Mouse (Mus musculus): ENCODE data around the gene Prkca.
"Not testable (repeated sequence)": the region's sequence is repeated elsewhere in the genome, so short reads cannot be mapped to it uniquely, and the experiment has no call there.

The Prkca gene

DNA sequence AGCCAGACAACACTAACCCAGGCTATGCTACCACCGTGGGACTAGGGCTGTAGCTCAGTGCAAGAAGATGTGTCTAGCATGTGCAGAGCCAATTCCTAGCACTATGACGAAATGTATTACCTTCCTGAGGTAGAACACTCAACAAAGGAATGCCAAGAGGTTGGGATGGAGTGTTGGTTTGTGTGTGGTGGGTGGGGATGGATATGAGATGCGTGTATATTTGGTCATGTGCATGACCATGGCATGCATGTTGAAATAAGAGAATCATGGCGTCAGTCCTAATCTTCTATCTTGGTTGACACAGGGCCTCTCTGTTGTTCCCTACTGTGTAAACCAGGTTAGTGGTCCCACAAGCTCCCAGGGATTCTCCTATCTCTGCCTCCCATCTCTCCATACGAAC, 225.5 kb downstream of the Prkca start:
- DNase-seq (ENCODE audit: low read depth): no peak

DNA sequence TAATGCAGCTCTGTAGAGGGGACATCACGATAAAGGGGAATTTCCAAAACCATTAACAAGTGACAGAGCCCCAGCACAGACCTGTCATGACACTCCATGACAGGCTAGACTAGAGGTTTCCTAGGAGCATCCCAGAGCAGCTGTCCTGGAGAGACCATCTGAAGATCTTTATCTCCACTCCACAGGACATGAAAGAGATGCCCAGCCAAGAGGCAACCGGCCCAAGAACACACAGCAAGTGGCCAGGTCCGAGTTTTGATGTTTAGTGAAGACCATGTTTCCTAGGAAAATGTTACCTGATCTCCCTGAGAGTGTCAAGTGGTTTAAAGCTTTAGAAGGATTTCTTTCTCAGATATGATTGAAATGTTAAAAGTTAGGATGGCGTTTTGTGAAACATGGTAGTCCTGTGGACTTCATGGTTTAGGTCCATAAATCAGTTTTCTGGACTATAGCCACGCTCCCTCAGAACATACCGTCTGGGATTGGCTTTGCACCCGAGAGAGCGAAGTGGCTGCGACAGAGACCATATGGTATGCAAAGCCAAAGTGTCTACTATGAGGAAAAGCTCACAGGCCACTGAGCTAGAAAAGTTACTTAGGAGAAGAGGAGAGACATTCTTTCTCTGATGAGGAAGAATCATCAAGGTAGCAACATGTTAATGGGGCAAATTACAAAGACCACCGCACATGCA, 226.2 kb downstream of the Prkca start:
- DNase-seq (ENCODE audit: low read depth): no peak

DNA sequence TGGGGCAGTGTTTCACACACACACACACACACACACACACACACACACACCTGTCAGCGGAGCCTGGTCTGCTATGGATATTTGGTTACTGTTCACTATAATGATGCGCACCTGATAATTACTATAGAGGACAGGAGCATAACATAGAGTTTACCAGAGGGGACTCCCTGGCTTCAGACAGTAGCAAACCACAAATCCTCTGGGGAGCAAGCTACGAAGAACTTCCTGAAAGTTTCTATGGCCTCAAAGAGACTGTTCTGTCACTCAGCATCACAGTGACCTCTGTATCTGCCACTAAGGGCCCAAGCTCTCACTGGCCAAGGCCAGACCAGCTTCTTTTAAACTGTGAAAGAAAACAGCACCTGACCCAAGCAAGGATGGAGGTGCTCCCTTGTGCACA, 229.6 kb downstream of the Prkca start:
- no peak for DNase-seq (ENCODE audit: low read depth)

DNA sequence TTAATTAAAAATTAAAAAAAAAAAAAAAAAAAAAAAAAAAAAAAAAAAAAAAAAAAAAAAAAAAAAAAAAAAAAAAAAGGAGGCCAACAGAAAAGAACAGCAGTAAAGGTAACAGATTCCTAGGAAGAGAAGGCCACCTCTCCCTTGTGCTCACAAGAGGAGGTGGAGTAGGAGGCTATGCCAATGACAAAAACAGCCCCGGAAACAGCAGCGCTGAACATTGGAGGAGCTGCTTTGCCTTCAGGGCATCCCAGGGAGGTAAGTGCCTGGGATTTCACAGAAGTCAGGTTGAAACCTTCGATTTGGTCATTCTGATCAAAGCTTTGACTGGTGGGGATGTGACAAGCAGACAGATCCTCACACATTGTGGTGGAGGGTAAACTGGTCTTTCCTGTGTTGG, 231.3 kb downstream of the Prkca start:
- no peak for DNase-seq (ENCODE audit: low read depth)

DNA sequence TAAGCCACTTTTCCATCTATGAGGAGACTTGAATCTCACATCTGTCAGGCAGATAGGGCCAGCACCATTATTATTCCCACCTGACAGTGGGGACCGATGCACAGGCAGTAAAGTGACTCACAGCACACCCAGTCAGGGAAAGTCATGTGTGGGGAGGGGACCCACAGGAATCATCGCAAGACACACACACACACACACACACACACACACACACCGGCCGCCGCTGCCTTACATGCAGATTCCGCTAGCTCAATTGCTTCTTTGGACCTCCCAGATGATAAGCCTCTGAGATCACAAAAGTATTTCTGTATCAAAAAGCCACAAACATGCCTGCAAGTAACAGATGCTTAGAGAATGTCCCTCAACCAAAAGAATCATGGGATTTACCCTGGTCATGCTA, 239.6 kb downstream of the Prkca start:
- DNase-seq (ENCODE audit: low read depth): no peak

DNA sequence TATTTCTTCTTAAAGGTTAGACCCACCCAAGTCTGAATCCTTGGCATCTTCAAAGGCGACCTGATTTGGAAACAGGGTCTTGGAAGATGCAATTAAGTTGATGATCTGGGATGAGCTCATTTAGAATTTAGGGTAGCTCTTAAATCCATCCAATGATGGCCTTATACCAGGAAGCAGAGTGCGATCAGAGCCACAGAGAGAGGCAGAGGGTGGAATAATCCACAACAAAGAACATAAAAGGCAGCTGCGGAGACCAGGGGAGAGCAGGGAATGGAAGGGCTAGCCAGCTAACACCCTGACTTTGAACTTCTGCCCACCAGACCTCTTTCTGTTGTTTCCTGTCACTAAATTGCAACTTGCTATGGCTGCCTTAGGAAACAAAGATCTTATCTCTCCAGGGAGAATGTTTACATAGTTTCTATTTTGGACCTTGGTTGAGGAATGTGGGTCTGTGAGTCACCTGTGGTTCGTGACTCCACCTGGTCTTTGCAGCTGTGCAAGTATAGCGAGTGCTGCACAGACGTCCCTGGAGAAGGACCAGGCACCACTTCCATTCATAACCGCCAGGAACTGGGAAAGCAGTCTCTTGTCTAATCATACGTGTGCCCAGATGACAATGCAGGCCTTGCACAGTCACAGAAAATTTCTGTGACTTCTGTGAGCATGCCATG, 242.3 kb downstream of the Prkca start:
- peak; percentile 85 for DNase-seq (ENCODE audit: low read depth)

DNA sequence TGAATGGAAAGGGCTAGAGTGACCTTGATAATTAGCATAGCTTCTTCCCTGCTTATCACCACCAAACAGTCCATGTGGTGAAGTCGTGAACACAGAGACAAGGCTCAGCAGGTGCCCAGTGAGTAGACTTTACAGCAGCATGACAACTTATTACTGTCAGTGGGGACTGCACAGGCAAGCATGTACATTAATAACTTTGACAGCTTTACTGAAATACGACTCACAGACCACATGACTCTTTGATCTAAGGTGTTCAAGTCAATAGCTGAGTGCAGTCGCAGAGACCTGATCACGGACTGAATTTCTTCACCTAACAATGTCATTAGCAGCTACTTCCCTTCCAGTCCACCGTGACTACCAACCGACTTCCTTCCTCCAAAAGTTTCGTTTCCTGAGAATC, 245.4 kb downstream of the Prkca start:
- DNase-seq (ENCODE audit: low read depth): peak; percentile 38

DNA sequence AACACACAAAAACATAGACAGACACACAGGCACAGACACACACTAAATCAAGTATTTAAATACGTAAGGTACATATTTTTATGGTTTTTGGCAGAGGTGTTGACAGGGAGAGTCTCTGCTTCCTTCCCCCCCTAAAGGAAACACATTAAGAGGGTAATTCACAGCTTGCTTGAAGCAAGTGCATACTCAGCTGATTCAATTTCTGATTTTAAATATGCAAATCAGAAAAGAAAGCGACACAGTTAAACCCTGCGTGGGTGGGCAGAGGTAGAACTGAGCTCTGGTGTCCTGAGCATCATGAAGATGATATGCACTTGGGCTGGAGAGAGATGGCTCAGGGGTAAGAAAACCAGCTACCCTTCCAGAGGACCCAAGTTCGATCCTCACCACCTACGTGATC, 248.9 kb downstream of the Prkca start:
- DNase-seq (ENCODE audit: low read depth): no peak

DNA sequence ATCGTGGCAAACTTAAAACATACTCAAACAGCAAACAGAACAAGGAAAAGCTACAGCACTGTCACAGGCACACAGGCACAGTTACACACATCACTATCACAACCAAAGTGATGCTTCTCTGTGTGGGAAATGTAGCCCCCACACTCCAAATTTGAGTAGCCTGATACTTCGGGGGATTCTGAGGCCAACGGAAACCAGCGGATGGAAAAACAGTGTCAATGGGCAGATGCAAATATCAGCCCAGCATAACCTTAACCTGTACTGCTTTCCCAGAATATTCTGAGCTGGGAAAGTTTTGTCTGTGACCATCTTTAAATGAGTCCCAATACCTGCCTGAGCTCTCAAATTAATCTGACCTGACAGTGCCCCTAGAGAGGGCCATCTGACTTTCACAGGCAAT, 250.5 kb downstream of the Prkca start:
- no peak for DNase-seq (ENCODE audit: low read depth)

DNA sequence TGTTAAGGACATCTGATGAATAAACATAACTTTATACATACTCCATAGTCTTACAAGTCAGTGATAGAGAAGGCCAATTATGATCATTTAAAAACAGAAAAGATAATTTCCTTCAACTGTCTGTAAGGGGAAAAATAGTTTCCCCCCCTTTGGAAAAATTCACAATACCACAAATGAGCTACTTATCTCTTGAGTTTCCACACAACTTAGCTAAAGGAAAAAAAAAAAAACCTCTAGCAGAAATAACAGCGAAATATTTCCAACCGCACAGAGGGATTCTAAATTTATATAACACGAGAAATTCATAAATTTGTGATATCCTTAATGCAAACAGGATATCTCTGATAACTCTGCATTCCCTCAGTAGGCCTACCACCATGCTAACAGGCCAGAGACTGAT, 252.5 kb downstream of the Prkca start:
- no peak for DNase-seq (ENCODE audit: low read depth)

DNA sequence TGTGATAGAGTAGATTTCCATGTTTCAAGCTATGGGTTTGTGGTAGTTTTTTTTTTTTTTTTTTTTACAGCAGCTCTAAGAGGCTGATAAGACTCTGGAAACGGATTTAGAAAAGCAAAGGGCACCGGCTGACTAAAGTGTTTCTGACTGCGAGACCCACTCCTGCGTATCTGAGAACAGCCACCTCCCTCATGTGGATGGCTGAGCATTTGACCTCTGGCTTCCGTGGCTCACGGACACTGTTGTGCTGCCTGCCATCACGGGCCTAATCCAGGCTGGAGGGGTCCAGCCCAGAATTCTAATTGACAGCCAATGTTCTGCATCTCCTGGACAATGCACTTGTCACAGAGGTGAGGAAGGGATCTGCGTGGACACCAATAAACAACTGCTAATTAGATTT, 253.0 kb downstream of the Prkca start:
- DNase-seq (ENCODE audit: low read depth): no peak

DNA sequence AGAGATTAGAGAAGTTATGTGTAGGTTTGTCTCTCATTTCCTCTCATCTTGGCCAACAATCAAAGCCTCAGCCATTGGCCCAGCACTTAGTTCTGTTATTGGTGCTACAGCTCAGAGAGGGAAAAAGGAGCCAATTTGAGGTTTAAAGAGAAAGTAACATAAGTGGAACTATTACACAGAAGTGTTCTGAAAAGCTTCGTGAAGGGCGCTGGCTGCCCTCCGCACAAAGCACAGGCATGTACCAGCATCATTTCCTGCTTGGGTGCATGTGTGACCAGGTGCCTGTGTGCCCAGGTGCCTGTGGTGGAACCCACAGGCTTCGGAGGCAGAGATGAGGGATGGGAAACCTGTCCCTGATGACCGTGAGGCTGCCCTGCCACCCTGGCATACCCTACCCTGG, 255.7 kb downstream of the Prkca start:
- no peak for DNase-seq (ENCODE audit: low read depth)

DNA sequence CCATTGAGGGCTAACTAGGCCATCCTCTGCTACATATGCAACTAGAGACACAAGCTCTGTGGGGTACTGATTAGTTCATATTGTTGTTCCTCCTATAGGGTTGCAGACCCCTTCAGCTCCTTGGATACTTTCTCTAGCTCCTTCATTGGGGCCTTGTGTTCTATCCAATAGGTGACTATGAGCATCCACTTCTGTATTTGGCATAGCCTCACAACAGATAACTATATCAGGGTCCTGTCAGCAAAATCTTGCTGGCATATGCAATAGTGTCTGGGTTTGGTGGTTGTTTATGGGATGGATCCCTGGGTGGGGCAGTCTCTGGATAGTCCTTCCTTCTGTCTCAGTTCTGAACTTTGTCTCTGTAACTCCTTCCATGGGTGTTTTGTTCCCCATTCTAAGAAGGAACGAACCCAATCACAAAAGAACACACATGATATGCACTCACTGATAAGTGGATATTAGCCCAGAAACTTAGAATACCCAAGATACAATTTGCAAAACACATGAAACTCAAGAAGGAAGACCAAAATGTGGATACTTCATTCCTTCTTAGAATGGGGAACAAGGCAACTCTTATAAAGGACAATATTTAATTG, 256.5 kb downstream of the Prkca start:
- DNase-seq (ENCODE audit: low read depth): not testable (repeated sequence)

DNA sequence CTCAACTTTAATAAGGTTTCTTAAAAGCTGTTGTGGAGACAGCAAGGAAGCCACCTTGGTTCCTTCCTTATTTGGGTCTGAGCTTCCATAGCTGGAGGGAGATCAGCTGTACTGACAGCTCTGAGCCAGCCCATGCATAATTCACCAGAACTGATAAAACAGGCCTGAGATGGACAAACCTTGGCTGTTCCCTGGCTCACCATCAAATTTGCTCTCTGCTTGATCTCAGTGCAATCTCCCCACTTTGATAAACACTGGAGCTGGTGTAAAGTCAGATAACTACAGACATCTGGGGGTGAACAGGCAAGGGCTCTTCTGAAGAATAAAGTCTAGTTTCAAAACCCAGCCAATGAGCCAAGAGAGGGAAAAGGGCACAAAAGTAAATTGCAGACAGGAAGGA, 261.1 kb downstream of the Prkca start:
- no peak for DNase-seq (ENCODE audit: low read depth)

DNA sequence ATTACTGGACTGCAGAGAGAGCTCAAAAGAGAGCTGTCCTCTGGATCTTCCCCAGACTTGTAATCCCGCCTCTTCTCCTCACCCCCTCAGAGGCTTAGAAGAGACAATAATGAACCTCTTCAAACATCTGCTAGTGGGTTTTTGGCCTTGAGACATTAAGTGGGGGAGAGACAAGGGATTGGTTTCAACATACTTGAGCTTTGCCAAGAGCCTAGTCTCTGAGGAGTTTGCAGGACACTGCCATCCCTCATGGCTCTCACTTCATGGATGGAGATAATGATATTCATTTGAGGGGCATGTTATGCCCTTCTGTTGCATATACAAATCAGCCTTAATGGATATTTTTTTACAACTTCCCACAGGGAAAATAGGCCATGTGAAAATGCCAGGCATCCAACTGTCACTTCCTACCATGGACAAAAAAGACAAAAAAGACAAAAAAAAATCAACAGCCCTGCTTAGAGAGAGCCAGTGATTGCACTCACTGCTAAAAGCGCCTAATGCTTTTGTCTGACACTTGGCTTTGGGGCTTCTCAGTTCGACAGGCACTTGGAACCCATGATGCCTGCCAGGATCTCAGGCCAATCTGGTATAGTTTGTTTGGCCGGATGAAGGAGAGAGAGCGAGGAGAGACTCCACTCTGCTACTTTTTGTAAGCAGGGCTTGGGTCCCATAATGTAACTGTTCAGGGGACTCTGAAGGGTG, 263.6 kb downstream of the Prkca start:
- no peak for DNase-seq (ENCODE audit: low read depth)

DNA sequence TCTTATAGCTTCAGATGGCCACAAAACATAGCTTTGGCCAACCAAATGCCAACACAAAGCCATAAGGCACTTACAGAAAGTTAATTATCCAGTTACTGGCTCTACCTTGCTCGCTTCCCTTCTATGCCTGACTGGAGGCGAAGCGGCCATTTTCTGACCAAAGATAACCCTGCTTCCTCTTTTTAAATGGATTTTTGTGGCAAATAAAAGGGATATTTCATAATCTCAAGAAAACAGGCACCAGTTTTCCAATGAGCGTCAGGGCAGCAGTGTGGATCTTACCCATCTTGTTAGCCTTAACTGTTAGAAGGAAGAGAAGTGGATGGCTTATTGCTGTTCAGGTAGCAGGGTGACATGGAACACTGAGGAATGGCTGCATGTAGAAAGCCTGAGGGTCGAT, 264.3 kb downstream of the Prkca start:
- DNase-seq (ENCODE audit: low read depth): peak; percentile 13

DNA sequence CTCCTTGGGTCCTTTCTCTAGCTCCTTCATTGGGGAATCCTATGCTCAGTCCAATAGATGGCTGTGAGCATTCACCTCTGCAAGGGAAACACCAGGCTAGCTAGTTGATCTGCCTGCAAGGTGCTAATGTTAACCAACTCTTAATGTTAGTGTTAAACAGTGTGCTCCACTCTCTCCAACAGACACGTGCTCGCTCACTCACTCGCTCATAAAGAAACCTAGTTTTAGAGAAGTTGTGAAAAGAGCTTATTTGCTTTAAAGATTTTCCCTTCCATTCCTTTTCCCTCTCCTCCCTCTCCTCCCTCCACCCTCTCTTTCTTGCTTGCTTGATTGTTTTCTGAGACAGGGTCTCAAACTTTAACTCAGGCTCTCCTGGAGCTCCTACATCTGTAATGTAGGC, 266.2 kb downstream of the Prkca start:
- no peak for DNase-seq (ENCODE audit: low read depth)

DNA sequence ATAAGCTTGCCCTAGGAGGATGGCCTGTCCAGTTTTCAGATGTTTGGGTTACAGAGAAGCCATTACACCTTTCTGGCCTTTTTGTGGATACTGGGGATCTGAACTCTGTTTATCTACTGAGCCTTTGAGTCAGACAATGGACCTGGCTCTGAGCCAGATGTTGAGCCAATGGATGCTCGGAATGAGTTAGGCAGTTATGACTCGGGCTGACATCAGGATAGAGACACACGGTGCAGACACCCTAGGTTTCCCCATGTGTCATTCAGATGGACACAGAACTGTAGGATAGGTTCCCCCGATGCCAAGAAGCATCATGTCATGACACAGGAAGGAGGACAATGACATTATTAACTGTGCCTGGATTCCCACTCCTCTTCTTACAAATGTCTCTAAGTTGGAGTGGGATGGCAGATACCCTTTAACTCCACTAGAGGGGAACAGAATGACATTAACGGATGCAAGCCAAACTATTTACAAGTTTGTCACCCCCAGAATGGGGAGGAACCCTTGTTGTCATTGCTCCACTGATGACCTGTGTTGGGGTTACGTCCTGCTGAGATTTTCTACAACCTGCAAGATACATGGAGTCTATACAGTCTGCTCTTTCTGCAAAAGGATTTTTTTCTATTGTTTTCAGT, 271.0 kb downstream of the Prkca start:
- DNase-seq (ENCODE audit: low read depth): peak; percentile 24

DNA sequence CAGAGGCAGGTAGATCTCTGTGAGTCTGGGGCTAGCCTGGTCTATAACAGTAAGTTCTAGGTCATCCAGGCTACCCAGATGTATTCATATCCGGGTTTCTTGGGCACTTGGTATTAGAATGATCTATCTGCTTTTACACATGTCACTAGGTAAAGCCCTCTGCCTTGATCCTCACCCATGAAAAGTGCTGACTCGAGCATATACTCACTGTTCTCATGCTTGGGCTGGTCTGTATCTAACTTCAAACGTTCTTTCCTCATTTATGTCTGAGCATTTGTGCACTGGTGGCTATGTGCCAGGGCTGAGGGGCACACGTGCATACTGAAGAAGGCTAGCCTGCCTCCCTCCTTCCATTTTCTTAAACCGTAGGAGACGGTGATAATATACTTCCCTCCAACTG, 272.5 kb downstream of the Prkca start:
- DNase-seq (ENCODE audit: low read depth): no peak

DNA sequence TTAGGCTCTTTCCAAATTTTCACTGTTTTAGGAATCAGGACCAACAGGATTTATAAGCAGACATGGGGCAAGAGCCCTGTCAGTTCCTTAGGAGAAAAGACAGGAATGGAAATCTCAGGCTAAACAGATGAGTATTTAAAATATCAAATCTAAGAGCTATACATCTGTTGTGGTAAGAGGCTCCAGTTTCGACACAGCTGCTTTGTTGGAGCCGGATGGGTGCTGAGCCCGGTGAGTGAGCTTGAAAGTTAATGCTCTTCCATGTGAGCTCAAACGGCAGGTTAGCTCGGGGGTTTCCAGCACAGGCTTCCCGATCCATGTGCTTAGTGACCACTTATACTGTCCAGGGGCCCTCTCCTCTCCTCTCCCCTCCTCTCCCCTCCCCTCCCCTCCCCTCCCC, 273.7 kb downstream of the Prkca start:
- DNase-seq (ENCODE audit: low read depth): no peak

DNA sequence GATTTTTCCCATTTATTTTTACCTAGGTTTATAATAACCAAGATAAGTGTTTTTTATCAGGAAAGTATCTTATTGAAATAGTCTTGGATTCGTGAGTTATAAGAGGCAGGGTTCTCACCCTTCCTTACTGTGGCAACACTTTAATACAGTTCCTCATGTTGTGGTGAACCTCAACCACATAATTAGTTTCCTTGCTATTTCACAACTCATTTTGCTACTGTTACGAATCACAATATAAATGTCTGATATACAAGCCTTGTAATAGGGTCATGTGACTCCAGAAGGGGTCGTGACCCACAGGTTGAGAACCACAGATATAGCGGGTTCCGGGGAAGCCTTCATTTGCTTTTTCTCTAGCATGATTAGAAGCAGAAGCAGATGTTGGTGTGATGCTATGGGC, 275.3 kb downstream of the Prkca start:
- peak; percentile 81 for DNase-seq (ENCODE audit: low read depth)

DNA sequence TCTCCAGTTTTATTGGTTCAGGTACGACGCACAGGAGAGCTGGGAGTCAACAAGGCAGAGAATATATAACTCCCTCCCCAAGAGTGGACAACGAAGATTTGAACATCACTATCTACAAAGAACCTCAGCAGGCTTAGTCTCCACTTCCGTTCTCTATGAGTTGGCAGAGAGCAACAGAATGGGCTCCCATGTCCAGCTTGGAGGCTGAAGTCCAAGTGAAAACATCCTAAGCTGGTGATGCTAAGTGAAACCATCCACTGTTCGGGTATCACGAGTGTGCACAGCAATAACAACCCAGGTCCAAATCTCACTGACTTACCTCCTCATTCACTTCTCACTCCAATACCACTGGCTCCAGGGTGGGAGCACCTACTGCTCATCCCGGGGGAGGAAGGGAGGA, 276.6 kb downstream of the Prkca start:
- DNase-seq (ENCODE audit: low read depth): no peak

DNA sequence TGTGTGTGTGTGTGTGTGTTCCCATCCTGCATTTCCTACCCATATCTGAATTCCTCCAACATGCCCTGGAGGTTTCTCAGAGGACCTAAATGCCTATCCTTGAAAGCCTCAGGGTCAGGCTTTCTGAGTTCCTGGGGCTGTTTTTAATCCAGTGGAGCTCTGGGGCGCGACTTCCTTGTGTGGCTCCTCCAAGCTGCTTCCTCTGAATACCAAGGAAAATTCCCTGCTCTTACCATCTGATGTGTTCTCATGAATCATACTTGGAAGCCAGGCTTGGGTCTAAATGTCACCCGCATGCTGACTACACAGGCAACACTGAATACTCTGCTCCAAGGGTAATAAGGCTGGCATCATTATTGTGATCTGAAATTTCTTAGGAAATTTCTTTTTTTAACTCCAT, 279.3 kb downstream of the Prkca start:
- DNase-seq (ENCODE audit: low read depth): no peak

Measured in 416B (cell line).